Mouse (Mus musculus) T-helper 1 cell (primary cell): ENCODE data around the gene Disp1.

Experiments used
- in situ Hi-C: fragments of 300-600 bp; cut with MboI, MseI; formaldehyde crosslinking; loops from one replicate; pipeline ENCODE4 v1.15.1; 2025; ENCODE audit warnings: high pct_unique_total_duplicates

Gene Disp1

DNA sequence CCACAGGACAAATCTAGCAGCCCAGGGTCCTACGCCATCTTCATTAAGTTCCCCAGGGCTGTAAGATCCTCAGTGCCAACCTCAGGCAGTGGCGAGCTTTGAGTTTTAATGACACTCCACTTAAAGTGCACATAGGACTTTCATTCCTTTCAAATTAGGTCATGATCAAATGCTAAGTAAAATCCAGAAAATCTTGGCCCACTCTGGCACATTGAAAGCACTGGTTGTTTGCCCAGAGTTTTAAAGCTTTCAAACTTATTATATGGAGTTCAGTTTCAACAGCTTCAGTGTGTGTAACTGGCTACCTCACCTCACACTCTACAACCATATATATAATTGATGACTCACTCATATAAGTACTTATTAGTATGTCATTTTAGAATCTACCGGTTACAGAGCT, 87.9 kb downstream of the Disp1 start:
- in situ Hi-C loops = no loop called here

DNA sequence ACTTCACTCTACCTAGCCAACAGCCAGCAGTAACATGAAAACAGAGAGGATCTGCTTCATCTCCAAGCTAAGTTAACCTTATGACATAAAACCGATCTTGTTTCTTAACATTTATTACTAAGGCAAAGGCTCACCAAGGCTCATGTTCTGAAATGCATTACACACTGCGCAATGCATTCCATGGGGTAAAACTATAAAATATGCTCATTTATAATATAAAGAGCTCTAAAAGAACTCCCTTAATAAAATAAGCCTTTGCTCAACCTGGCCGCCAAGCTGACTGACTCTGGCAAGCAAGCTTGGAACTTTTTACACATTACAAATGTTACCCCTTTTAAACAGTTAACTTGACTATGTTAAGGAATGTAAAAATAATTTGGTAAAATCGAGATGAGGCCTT, 94.1 kb downstream of the Disp1 start:
- in situ Hi-C loops = no loop called here

DNA sequence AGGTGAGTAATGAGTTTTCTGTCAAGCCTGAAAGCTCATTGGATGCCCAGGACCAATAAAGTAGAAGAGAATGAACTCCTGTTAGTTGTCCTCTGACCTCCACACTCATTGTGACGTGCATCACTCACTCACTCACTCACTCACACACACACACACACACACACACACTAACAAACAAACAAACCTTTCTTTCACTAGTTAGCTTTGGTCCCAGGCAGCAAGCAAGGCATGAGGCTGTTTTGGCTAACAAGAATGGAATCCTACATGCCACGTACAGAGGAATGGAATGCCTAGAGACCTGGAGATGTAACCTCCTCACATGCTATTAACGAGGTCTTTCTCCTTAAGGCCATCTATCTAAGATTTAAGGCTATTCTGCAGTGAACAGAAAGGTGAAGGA, 97.6 kb downstream of the Disp1 start:
- in situ Hi-C loops = no loop called here

DNA sequence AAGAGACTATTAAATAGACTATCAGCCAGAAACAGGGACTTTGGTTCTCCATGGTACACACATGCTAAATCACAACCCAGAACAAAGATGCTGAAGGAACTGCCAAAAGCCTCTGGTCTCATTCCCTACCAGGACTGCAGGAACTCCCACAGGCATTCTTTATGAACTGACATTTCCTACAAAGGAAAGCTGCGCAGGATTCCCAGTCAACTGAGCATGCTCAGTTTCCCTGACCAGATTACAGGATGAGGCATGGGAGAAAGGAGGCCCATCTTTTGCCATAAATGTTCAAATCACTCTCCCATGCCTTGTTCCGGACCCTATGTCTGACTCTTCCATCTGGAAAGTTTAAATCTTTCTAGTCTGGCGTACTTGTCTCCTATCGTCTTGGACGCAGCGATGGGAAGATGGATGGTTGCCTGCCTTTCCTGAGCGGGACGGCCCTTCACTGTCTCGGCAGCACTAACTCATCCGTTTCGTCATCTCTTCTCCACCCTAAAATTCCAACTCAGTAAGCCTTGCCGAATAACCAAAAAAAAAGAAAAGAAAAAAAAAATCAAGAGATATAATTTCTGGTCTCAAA, 100.9 kb downstream of the Disp1 start:
- in situ Hi-C loops = no loop called here

DNA sequence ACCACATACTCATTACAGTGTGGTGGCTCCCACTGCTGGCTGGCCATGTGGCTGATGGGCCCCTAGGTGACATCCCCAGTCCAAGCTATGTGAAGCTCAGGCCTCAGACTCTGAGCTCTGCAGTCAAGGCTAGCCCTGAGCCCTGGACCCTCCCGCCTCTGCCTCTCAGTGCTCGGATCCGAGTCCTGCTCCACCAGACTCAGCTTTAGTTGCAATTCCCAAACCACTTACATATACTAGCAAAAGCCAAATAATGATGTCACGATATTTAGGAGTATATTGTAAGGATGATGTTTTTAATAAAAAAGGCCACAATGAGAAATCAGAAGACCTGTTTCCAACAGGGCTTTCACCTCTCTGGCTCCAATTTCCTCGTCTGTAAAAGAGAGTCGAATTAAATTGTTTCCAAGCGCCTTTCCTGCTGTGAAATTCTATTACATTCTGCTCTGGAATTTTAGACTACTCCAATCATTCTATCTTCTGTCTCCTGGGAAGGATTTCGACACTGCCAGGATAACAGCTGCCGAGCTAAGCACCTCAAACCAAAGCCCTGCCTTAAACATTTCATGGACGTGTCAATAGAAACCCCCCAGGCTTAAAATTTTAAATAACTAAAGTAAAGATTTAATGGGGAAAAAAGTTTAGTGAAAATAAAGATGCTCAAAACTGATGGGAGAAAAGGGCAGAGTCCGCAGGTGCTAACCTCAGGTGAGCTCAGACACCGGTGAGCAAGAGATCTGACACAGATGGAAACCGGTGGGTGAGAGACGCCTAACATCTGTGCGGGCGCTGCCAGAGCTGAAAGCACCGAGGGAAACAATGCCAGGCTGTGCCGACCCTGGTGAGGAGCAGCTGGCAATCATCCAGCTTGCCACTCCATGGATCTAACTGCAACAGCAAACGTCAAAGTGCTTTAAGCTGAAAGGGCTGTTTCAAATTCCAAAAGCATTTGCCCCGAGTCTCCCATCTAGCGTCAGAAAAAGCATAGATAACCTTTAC, 103.2 kb downstream of the Disp1 start:
- in situ Hi-C loops = no loop called here

DNA sequence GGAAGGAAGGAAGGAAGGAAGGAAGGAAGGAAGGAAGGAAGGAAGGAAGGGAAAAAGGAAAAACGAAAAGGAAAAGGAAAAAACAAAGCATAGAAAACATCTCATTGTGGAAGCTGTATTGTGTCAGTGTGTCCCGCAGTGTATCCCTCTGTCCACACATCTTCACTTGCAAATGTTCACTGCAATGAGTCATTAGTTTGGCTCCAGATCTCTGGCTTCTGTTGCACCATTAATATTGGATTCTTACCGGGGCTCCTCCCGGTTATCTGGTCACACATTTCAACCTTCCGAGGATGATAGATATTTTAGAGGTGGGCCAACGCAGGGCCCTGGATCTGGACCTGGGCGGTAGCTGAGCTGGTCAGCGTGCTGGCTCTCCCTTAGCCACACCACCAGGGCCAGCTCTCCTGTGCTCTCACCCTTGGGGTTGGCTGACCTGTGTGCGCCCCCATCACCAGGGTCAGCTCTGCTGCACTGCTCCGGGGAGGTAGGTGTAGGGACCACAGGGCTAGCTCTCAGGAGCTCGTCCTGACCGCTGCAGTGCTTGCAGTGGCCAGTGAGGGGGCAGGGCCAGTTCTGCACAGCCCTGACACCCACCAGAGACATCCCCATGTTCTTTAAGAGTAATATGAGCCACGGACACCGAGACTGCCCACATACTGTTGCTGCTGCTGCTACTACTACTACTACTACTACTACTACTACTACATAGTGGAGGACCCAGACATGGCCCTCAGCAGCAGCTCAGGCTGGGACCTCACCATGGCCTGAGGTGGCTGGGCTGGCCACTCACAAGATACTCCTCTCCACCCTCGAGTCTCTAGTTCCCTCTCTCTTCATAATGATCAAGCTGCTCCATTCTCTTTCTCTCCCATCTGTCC, 104.1 kb downstream of the Disp1 start:
- in situ Hi-C loops = no loop called here

DNA sequence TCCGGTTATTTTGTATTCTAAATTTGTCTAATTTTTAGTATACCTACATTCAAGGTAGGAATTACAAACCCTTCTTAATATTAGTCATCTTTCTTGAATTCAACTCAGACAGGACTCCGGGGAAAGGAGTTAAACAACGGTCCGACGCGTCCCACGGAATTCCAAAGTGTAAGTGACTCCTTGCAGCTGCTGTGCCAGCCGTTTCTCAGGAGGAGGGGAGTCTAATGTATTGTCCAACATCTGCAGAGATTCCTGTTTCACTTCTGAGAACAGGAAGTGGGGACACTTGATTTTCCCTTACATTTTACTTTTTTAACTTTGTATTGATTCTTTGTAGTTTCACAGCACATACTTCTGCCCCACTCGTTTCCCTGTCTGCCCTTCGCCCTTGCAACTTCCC, 104.9 kb downstream of the Disp1 start:
- in situ Hi-C loops = no loop called here

DNA sequence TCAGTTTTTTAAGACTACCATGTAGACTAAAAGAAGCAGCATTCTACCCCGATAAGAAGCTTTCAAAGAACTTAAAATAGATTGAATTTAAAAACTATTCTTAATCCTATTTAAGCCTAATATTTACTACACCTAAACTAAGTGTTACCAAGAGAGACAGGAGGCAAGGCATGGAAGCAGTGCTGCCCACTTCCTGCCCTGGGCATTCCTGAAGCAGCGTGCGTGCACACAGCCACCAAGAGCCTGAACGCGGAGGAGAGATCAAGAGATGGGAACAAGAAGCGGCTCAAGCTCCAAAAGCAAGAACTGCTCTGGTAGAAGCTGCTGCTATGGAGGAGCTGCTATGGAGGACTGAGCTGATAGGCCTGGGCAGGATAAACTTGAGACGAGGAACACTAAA, 106.2 kb downstream of the Disp1 start:
- in situ Hi-C loops = no loop called here

DNA sequence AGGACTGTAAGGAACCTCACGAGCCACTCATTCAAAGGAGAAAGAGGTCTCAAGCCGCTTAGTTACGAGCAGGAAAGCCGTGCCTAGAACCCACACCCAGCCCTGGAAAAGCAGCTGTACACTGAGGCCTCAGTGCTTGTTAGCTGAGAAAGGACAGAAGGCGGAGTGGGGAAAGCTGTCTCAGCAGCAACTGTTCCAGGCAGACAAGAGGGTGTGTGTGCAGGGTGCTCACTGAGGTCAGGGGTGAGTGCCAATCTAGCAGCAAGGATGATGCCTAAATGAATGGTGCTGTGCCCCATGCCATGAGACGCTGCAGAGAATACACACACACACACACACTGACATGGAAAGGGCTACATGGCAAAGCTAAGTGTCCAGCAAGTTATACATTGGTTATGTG, 106.8 kb downstream of the Disp1 start:
- in situ Hi-C loops = no loop called here

DNA sequence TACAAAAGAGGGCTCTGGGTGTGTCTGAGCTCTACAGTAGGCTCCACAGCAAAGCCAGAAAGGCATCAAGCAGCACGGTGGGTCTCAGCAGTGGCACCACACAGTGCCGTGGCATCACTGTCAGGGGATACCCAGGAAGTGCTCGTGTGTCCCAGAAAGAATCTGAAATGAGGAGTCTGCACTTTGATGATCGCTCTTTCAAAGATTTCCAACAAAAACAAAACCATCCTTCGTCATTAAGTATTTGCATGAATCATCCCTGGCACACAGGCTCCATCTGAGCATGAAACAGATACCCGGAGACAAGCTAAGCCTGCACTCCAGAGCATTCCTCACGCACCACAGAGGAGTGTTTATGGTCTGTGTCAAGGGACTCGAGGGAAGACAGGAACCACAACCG, 107.8 kb downstream of the Disp1 start:
- in situ Hi-C loops = no loop called here

DNA sequence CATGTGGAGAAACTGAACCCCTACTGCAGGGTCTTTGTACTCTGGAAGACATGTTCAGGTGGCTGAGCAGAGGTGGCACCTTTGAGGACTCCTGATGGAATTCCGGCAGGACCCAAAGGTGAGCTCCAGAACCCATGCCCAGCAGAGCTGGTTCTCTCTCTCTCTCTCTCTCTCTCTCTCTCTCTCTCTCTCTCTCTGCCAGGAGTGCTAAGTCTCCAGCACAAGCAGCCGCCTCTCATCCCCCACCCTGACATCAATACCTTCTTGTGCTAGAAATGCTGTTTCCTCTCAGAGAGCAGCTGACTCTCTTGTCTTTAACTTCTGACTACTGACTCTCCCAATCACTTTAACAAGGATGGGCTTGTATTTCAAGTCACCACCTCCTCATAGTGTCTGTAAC, 113.8 kb downstream of the Disp1 start:
- in situ Hi-C loops = no loop called here

DNA sequence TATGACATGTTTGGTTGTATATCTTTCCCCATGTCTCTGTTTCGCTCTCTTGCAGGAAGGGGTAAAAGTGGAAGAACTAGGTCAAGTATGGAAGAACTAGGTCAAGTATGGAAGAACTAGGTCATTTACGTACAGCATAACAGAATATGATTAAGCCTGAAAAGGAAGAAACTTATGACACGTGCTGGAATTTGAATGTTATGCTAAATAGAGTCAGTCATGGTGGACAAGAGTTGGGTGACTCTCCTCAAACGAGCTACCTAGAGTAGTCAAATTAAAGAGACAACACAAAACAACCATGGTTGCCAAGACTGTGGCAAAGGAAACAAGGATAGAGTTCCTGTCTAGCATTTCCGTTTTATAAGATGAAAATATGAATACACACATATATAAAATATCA, 116.6 kb downstream of the Disp1 start:
- in situ Hi-C loops = no loop called here

DNA sequence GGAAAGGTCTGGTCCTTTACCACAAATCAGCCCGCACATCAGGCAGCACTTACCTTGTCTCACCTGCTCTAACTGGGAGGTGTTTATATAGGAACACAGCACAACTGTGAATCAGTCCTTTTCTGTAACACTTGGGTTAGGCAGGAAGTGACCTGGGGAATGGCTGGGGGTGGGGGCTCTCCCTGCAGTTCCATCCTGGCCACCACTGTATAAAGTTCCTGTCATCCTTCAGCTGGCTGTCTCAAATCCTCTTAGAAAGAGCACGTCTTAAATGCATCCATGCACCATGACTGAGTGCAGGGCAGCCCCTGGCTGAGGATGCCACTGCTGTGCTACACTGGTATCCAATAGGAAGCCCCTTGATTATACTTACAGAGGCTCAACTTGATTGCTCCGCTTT, 118.5 kb downstream of the Disp1 start:
- in situ Hi-C loops = no loop called here

DNA sequence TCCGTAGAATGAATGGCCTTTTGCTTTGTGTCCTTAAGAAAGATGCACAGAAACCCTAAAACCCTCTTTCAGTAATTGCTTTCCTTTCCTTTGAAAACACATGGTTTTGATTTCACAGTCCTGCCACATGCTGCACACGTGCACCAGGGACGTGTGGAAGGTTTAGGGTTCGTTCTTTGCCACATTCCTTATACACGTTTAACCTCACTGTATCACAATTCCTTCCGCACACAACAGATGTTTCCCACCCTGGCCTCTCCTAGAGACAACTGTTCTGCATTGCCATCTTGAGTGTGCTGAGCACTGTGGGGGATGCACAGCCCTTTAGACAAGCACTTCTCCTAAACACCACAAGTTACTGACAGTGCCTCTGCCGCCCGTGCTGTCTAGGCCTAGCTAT, 119.2 kb downstream of the Disp1 start:
- in situ Hi-C loops = no loop called here

DNA sequence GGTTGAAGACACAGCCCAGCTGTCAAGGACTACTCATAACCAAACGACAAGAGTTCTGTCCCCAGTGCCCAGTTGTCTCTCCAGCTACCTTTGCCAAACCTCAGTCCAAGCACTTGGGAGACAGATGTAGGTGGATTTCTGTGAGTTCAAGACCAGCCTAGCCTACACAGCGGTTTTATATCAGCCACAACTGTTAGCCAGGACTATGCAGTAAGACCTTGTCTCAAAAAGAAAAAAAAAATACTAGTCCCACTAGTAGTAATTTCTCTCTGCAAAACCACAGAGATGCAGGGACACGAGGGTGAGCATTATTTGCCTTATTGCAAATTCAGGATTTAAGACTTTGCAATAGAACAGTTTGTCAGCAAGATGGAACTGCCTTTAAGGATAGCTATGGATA, 120.0 kb downstream of the Disp1 start:
- in situ Hi-C loops = no loop called here

DNA sequence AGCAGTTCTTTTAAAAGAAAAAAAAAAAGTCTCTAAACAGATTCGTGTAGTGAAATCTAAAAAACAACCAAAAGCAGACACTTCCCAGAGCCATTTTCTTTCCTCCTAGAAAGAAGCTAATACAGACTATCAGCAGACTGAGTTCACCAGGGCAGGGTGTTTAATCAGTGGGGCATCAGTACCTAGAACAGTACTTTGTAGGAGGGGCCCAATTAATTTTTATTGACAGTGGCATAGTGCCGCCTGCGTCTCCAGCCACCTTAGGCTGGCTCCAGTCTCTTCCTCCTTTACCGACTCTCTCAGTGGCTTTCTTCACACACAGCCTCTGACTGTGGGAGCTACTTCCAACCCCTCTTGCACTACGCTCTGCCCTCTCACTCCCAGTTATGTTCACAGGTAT, 121.1 kb downstream of the Disp1 start:
- in situ Hi-C loops = no loop called here

DNA sequence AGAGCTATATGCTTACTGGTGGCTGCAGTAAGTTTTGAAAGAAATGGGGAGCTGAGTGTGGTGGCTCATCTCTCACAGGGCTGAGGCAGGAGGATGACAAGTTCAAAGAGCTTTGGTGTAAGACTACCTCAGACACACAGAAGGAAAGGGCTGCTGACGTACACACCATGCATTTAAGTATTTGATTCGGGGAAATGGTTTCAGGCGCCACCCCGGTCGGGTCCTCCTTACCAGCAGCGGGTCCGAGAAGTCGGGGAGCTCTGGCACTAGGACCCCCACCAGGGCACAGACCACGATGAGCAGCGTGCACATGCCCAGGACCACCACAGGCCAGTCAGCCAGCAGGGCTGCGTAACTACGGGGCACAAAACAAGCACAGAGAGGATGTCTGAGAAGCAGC, 121.6 kb downstream of the Disp1 start:
- in situ Hi-C loops = no loop called here

DNA sequence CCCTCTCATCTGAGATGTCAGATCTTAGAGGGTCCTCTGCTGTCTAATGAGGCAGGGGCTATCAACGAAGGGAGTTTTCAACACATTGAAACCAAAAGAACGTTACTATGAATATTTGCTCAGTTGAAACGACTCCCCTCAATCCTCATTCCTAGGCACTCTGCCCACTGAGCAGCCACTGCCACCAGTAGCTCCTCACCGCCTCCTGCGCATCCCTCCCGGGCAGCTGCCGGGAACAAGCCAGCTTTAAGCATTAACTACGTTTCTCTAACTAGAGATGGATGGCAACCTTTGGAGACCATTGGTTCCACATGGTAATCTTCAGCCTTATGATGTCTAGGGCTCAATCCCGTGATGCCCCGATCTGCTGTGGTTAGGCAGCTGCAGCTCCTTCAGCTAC, 123.7 kb downstream of the Disp1 start:
- in situ Hi-C loops = no loop called here

DNA sequence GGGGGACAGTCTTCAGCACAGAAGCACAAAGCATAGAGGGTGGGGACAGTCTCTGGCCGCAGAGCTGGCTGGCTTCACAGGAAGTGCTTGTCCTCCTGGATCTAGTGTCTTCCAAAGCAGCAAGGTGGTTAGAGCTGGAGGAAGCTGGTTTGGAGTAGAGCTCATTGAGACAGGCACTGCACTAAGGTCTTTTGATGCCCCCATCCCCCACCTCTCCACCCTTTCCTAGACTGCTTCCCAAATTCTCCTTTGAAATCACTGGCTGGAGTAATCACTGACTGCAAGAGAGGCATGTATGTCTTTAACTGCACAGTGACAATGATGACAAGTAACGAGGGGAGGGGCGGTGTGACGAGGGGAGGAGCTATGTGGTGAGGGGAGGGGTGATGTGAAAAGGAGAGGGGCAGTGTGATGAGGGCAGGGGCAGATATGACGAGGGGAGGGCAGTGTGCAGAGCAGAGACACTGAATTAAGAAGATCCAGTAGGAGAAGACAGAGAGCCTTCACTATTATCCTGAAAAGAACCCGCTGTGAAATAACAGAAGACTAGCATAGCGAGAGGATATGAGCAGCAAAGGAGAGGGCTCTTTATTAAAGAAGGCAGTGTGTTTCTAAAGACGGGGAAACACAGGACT, 125.8 kb downstream of the Disp1 start:
- in situ Hi-C loops = no loop called here

DNA sequence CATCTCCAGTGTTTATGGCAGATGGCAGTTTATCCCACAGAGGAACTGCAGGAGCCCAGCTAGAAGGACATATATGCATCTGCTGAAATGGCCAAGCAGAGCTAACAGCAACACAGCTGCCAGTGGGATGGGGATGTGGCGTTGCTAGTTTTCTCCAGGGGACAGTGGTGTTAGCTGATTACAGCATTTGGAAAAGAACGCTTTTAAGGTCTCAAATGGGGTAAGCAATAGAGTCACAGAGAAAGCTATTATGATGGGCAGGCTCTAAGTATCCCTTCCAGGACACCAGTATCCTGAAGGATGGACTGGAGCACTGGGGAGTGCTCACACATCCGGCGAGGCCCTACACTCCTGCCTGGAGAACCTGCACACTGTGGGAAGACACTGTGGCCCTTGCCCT, 129.0 kb downstream of the Disp1 start:
- in situ Hi-C loops = no loop called here

DNA sequence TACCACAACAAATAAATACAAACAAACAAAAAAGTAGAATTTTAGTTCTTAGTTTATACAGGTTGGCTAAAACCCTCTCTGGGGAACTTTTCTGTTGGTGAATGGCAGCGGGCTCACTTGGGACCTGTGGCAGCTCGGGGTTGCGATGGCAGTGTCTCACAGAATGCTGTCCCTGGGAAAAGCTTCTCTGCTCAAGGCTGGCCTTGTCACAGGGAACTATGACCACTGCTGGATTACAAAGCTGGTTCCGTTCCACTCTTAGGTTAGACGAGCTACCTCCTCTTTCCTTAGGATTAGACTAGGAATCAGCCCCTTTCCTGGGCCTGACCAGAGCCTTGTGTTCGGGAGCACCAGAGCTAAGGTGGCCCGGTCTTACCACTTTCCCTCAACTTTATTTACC, 130.1 kb downstream of the Disp1 start:
- in situ Hi-C loops = no loop called here

DNA sequence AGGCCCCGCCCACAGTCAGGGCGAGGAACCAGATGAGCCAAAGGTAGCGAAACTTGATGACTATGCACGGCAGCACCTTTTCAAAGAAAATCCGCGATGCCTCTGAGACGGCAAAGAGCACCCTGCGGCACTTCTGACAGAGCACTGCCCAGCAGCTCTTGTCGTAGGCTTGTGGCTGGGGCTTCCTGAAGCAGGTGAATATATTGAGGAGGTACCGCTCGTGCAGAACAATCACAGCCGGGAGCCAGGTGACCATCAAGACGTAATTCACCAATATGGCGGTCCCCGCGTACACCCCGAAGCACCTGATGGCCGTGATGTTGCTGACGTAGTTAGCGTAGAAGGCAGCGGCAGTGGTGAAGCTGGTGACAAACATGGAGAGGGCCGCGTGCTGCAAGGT, 132.7 kb downstream of the Disp1 start:
- in situ Hi-C loops = no loop called here
